Mouse (Mus musculus): ENCODE results near the gene Gm17577.
"Not testable (repeated sequence)": the region's sequence is repeated elsewhere in the genome, so short reads cannot be mapped to it uniquely, and the experiment has no call there.

Gm17577 gene

GRCm38 (mm10) chrX:123246807-123247206 is at the start of gene Gm17577:
TSS of gene Gm17577 (minus strand) at chrX:123246907.
- DNase-seq: not testable (repeated sequence)

GRCm38 (mm10) chrX:123222381-123222780 is 24.3 kb downstream of the Gm17577 start, which contains the start of gene Srsx:
TSS of gene Srsx (minus strand) at chrX:123222481.
- DNase-seq: not testable (repeated sequence)
